Mouse (Mus musculus): ENCODE measurements around the gene Nrp1. TPM values are rescaled to one million over a fixed set of nuclear protein-coding genes. Genes with fewer than 3 reads are reported as not detected.
A peak's percentile ranks its signal among the peaks of the same experiment; 100 is the strongest.

Nrp1 gene
- polyA plus RNA-seq, 1 experiment from 2014 or later, result 50.6 TPM

DNA sequence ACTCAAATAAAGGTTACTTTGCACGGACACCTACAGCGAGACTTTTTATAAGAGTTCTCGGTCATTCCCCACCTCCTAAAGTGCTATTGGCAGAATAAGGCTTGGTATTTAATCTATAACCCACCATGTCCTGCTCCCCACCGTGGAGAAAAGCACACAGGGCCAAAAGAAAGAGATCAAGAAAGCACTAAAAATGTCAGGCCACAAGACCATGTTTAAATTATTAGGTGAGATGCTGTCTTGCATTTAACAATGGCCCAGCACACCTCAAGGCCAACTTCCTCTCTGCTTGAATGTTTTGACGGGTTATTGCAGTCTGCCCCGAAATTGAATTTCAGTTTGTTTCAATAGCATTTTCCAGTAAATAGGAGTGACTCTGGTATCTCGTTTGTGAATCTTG, 38.6 kb downstream of the Nrp1 start:
- Histone ChIP-seq H3K27me3 (no peaks in the 10 kb centered on the region), H3K4me2 (peak overlapping the region; percentile 20), H3K4me3 (replicated peaks) (no peak overlapping the region), H3K4me1 (replicated peaks) (peaks cover 58% of the 10 kb centered on the region), H3K36me3 (no peaks in the 10 kb centered on the region), H3K27ac (peak overlapping the region; percentile 60; the same call in 1 of the 2 replicates), H3K9ac (replicated peaks) (no peak overlapping the region), H3K9me3 (no peaks in the 10 kb centered on the region)
- WGBS, result 10% methylated on average over 7 of the region's 7 CpGs
- peak; percentile 48; the same call in 1 of the 2 replicates for ATAC-seq (ENCODE audit: insufficient number of reproducible peaks, insufficient read depth, low FRiP score, low TSS enrichment, low read depth)

DNA sequence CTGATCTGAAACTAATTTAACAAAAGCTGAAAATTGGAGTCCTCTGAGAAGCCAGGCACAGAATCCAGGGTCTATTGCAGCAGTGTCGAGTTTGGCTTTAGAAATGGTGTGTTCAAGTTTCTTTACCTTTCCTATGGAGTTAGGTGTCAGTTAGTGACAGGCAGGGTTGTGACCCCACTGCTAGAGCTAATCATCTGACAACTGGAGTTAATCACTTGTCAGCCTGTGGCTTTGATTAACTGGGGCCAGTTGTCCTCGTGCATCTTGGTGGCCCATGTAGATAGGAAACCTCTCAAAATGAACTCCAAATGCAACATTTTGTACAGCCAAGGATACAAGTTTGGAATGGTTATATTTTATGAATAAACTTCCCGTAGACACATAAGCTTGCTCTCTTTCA, 39.0 kb downstream of the Nrp1 start:
- ATAC-seq (ENCODE audit: insufficient number of reproducible peaks, insufficient read depth, low FRiP score, low TSS enrichment, low read depth), result no peak
- WGBS, result 22% methylated on average over 3 of the region's 3 CpGs
- H3K27ac ChIP-seq, result peak overlapping the region; percentile 60; the same call in 1 of the 2 replicates
- H3K4me1 ChIP-seq (replicated peaks), result peaks cover 58% of the 10 kb centered on the region
- H3K4me2 ChIP-seq, result peak overlapping the region; percentile 20
- H3K9ac ChIP-seq (replicated peaks), result no peak overlapping the region
- no peaks in the 10 kb centered on the region for H3K36me3 ChIP-seq
- no peaks in the 10 kb centered on the region for H3K9me3 ChIP-seq
- H3K27me3 ChIP-seq, result no peaks in the 10 kb centered on the region
- H3K4me3 ChIP-seq (replicated peaks), result no peak overlapping the region

DNA sequence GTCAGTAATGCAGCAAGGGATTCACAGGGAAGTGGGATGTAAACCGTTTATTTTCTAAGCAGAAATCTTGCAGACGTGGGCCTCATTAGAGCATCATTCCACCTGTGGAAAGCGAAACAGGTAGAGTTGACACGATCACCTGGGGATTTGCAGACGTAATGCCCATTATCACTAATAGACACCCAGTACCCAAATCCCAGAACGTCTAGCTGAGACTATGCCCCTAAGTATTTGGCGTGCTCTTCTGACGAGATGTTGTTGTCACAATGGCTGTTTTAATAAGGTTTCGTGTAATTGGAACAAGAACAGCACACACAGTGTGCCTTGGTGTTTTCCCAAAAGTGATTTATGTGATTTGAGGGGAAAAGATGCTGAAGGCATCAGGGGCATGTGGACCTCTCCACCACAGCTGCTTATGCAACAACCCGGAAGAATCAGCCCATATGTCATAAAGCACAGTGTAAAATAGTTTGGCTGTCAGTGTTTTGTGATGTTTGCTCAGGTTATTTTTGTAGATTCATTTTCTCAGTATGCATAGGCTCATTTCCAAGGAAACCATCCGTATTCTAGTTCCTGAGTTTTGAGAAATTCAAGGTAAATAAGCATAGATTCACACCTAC, 40.2 kb downstream of the Nrp1 start:
- WGBS, result 57% methylated on average over 11 of the region's 11 CpGs
- no peak overlapping the region for H3K27ac ChIP-seq
- no peak overlapping the region for H3K9ac ChIP-seq (replicated peaks)
- H3K27me3 ChIP-seq, result no peaks in the 10 kb centered on the region
- no peak overlapping the region for H3K4me3 ChIP-seq (replicated peaks)
- no peaks in the 10 kb centered on the region for H3K36me3 ChIP-seq
- H3K4me2 ChIP-seq, result no peak overlapping the region
- peaks cover 58% of the 10 kb centered on the region for H3K4me1 ChIP-seq (replicated peaks)
- ATAC-seq (ENCODE audit: insufficient number of reproducible peaks, insufficient read depth, low FRiP score, low TSS enrichment, low read depth), result no peak
- H3K9me3 ChIP-seq, result no peaks in the 10 kb centered on the region

DNA sequence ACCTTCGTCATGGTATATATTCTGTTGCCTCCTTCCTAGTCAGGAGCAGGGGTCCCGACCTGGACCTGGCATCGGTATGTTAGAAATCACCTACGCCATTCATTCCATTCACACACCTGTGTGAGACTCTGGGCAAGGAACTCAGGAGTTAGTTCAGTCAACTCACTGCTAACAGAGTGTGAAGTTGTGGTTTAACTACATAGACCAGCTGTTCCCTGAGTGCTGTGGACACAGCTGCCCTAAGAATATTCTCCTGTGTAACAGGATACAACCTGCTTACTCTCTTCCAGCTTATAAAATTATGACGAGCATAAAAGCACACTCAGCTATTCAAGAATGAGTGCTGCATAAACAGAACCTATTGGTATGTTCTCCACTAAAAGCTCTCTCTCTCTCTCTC, 41.9 kb downstream of the Nrp1 start:
- no peak overlapping the region for H3K27ac ChIP-seq
- H3K36me3 ChIP-seq, result no peaks in the 10 kb centered on the region
- H3K4me3 ChIP-seq (replicated peaks), result no peak overlapping the region
- peak; percentile 43 for ATAC-seq (ENCODE audit: insufficient number of reproducible peaks, insufficient read depth, low FRiP score, low TSS enrichment, low read depth)
- H3K9ac ChIP-seq (replicated peaks), result no peak overlapping the region
- no peaks in the 10 kb centered on the region for H3K27me3 ChIP-seq
- 50% methylated on average over 5 of the region's 5 CpGs for WGBS
- H3K9me3 ChIP-seq, result no peaks in the 10 kb centered on the region
- peaks cover 44% of the 10 kb centered on the region for H3K4me1 ChIP-seq (replicated peaks)
- no peak overlapping the region for H3K4me2 ChIP-seq

DNA sequence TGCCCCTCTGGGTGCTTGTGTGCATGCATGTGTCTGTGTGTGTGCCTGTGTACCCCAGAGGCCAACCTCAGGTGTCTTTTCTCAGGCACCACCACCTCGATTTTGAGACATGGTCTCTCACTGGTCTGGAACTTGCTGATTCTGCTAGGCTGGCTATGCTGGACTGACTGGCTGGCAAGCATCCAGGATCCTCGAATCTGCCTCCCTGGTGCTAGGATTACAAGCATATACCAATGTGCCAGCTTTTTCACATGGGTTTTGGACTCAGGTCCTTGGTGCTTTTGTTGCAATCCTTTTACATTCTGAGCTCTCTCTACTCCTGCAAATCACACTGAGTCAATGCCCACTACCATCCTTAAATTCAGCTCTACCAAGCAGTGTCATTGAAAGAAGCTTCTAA, 46.5 kb downstream of the Nrp1 start:
- H3K27me3 ChIP-seq, result no peaks in the 10 kb centered on the region
- no peak overlapping the region for H3K27ac ChIP-seq
- H3K4me2 ChIP-seq, result no peak overlapping the region
- H3K36me3 ChIP-seq, result no peaks in the 10 kb centered on the region
- no peak overlapping the region for H3K4me3 ChIP-seq (replicated peaks)
- ATAC-seq (ENCODE audit: insufficient number of reproducible peaks, insufficient read depth, low FRiP score, low TSS enrichment, low read depth), result no peak
- no peak overlapping the region for H3K9ac ChIP-seq (replicated peaks)
- H3K4me1 ChIP-seq (replicated peaks), result peaks cover 9% of the 10 kb centered on the region
- no peaks in the 10 kb centered on the region for H3K9me3 ChIP-seq
- WGBS, result 79% methylated on average over 2 of the region's 2 CpGs

DNA sequence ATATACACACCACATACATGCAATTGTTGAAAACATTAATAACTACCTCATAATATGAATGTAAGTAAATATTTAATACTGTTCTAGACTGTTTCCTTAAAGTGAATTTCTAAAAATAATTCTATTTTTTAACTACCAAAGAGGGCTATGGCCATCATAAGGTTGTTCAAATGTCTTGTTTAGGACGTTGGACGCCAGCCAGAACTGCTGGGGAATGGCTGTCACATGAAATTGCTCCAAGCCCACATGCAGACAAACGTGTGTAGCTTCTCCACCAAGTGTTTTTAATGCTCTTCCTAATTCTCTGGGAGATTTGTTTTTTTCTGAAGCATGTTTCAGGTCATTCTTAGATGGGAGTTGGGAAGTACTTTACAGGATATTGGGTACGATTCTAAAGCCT, 55.0 kb downstream of the Nrp1 start:
- Histone ChIP-seq H3K27me3 (no peaks in the 10 kb centered on the region), H3K4me3 (replicated peaks) (no peak overlapping the region), H3K27ac (no peak overlapping the region), H3K4me2 (no peak overlapping the region), H3K9ac (replicated peaks) (no peak overlapping the region), H3K4me1 (replicated peaks) (peaks cover 25% of the 10 kb centered on the region), H3K9me3 (no peaks in the 10 kb centered on the region), H3K36me3 (no peaks in the 10 kb centered on the region)
- 83% methylated on average over 4 of the region's 4 CpGs for WGBS
- ATAC-seq (ENCODE audit: insufficient number of reproducible peaks, insufficient read depth, low FRiP score, low TSS enrichment, low read depth), result no peak

DNA sequence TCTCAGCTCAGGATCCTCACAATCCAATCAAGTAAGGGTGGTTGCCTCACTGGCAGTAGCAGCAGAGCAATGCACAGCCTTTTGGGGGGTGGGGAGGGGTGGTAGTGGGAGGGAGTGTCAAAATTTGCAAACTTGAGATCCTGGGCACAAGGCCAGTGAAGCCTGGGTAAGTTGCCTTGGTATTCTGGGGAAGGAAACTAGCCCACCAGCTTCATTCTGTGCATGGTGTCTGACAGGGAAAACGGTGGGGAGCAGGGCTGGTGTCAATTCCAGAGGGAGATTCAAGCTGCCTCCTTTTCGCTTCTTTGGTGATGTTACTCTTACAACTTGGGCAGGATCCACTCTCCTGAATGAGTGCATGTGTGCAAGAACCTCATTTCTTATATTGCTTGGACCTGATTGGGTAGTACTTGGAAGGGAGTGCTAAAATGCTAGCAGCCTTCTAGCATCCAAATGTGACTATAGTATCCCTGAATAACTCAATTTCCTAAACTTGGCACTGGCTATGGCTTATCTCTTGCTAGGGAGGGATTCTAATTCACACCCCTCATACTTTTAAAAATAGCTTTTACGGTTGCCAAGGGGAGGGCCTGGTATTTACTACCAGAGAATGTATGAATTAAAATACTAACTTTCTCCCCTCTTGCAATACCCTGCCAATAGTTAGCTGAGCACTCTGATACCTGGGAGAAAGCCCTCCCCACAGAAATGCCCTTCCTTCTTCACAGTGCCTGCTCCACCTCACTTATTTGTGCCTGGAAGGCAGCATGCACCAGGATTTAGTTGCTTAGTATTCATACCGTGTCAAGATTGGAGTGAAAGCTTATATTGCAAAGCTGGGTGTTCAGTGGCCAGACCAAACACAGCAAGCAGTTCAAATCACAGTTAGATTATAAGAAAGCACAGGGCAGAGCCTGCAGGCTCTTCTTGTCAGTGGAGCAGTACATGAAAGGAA, 57.6 kb downstream of the Nrp1 start:
- WGBS, result 63% methylated on average over 4 of the region's 4 CpGs
- Histone ChIP-seq H3K4me3 (replicated peaks) (no peak overlapping the region), H3K4me1 (replicated peaks) (peaks cover 25% of the 10 kb centered on the region), H3K9me3 (no peaks in the 10 kb centered on the region), H3K27me3 (no peaks in the 10 kb centered on the region), H3K27ac (no peak overlapping the region), H3K4me2 (no peak overlapping the region), H3K36me3 (no peaks in the 10 kb centered on the region), H3K9ac (replicated peaks) (no peak overlapping the region)
- ATAC-seq (ENCODE audit: insufficient number of reproducible peaks, insufficient read depth, low FRiP score, low TSS enrichment, low read depth), result no peak

DNA sequence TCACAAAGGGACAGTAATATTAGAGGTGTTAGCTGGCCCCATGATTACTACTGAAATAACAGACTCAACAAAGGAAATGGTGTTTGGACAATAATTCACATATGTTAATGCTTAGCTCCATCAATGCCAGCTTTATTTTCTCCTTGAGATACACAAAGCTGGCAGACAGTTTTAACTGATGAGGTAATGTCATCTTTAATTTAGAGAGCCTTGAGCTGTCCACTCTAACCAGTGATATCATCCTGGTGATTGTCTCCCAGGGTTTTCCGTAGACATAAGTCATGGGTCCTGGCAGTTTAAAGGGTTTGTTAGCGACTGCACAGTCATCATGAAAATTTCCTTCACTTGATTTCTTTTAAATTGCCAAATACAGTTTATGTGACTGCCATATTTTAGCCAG, 58.5 kb downstream of the Nrp1 start:
- 64% methylated on average over 2 of the region's 2 CpGs for WGBS
- Histone ChIP-seq H3K36me3 (no peaks in the 10 kb centered on the region), H3K4me1 (replicated peaks) (peaks cover 25% of the 10 kb centered on the region), H3K4me3 (replicated peaks) (no peak overlapping the region), H3K27me3 (no peaks in the 10 kb centered on the region), H3K9ac (replicated peaks) (no peak overlapping the region), H3K27ac (no peak overlapping the region), H3K9me3 (no peaks in the 10 kb centered on the region), H3K4me2 (no peak overlapping the region)
- ATAC-seq (ENCODE audit: insufficient number of reproducible peaks, insufficient read depth, low FRiP score, low TSS enrichment, low read depth), result no peak

DNA sequence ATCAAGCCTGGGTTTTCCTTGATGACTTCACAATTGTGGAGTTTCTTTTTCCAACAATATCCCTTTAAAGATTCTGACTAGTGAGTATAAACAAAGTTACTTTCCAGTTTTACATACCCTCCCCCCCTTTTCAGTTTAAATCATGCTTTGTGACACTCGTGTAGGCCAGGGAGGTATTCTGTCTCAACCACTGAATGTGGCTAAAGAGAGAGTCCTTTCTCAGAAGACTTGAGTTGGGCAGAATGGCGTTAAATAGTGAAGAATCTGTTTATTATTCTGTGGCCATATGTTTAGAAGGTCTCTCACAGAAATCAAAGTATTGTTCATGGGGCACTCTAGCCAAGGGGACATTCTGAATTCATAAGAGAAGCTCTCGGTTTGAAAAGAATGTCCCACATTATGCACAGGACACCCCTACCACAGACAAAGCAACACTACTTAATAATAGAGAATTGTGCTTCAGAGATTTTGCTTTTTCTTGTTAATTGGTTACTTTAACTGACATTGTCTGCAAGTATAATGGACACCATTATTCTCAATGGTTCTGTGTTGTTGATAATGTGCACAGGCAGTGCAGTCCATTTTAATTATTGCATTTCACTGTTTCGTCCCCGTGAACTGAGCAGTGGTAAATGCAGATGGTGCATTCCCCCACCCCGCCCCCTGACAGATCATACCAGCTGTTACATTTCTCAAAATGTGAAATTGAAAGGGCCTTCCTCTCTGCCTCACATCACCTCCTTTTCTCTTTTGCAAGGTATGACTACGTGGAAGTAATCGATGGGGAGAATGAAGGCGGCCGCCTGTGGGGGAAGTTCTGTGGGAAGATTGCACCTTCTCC, 59.8 kb downstream of the Nrp1 start:
- H3K4me1 ChIP-seq (replicated peaks), result peaks cover 25% of the 10 kb centered on the region
- no peak overlapping the region for H3K9ac ChIP-seq (replicated peaks)
- H3K27ac ChIP-seq, result no peak overlapping the region
- ATAC-seq (ENCODE audit: insufficient number of reproducible peaks, insufficient read depth, low FRiP score, low TSS enrichment, low read depth), result no peak
- no peak overlapping the region for H3K4me3 ChIP-seq (replicated peaks)
- H3K27me3 ChIP-seq, result no peaks in the 10 kb centered on the region
- no peaks in the 10 kb centered on the region for H3K36me3 ChIP-seq
- no peak overlapping the region for H3K4me2 ChIP-seq
- H3K9me3 ChIP-seq, result no peaks in the 10 kb centered on the region
- WGBS, result 84% methylated on average over 10 of the region's 10 CpGs

DNA sequence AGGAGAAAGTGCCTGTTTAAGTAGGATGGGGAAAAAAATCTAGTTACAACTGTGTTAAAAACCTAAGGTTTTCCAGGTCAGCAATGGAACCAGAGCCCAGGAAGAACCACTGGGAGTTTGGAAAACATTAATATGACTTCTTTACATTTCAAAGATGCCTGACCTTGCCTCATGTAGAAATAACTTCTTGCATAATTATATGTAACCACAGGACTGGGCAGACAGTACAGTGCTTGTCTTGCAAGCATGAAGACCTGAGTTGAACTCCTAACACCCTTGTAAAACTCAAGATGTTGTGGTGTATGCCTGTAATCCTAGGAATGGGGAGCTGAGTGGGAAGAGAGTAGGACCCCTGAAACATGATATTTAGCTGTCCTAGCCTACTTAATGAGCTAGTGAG, 61.6 kb downstream of the Nrp1 start:
- H3K27me3 ChIP-seq, result no peaks in the 10 kb centered on the region
- no peak overlapping the region for H3K9ac ChIP-seq (replicated peaks)
- ATAC-seq (ENCODE audit: insufficient number of reproducible peaks, insufficient read depth, low FRiP score, low TSS enrichment, low read depth), result no peak
- no peaks in the 10 kb centered on the region for H3K36me3 ChIP-seq
- no peak overlapping the region for H3K4me2 ChIP-seq
- no peaks in the 10 kb centered on the region for H3K9me3 ChIP-seq
- peaks cover 27% of the 10 kb centered on the region for H3K4me1 ChIP-seq (replicated peaks)
- no peak overlapping the region for H3K4me3 ChIP-seq (replicated peaks)
- H3K27ac ChIP-seq, result no peak overlapping the region

DNA sequence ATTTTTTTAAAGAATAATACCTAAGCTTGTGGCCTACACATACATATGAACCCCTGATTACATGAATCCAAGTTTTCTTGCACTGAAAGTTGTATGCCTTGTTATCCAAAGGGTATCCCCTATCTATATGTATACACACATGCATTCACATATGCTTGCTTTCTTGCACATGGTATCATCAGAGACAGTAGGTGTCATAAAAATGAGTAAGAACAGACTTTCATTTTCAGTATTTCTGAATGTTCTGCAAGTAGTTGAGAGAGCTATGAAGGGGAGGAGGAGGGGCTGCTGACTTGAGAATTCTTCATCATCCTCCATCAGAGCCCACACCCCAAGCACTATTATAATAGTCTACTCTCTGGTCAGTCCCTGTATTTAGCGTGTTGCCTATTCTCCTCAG, 62.0 kb downstream of the Nrp1 start:
- Histone ChIP-seq H3K27me3 (no peaks in the 10 kb centered on the region), H3K4me2 (no peak overlapping the region), H3K9me3 (no peaks in the 10 kb centered on the region), H3K36me3 (no peaks in the 10 kb centered on the region), H3K27ac (no peak overlapping the region), H3K9ac (replicated peaks) (no peak overlapping the region), H3K4me1 (replicated peaks) (peaks cover 27% of the 10 kb centered on the region), H3K4me3 (replicated peaks) (no peak overlapping the region)
- ATAC-seq (ENCODE audit: insufficient number of reproducible peaks, insufficient read depth, low FRiP score, low TSS enrichment, low read depth), result no peak
- 95% methylated on average over 1 of the region's 1 CpGs for WGBS

Data from limb, embryonic 12.5 days (tissue).